Mouse (Mus musculus) liver, adult 2 months (tissue): Measurements from ENCODE around the gene Gm37240.

Experiments used
- CTCF ChIP-seq: fragments of 200-500 bp; IDR thresholded peaks from 2 replicates; pipeline ENCODE4 v1.5.1; 2011; ENCODE audit warnings: low read depth, low read length, control low read depth
- POLR2A ChIP-seq: fragments of 200-500 bp; IDR thresholded peaks from 2 replicates; pipeline ENCODE4 v1.6.1; 2011; ENCODE audit warnings: low read length, control low read depth; ENCODE audit not compliant: insufficient read depth; ENCODE audit errors: extremely low read depth

DNA sequence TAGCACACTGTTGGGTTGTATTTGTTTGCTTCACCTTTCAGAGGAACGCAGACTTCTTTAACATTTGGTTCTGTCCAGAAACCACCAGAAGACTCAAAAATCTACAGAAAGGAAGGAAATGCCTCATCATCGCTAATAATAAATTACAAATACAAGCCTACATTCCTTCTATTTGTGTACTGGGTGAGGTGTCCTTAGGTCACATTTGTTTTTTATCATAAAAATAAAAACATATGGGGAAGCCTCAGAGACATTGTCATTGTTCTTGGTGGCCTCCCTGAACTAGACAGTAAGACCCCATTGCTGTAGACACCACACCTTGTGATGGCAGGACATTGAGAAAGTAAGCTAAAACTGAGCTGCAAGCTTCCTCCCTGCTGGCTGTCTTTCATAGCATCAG lies 70.1 kb downstream of the Gm37240 start, which contains the start of gene Fam160a1:
- TF ChIP-seq CTCF: no peak
- TF ChIP-seq POLR2A: no peak
